Mouse (Mus musculus): Measurements from ENCODE around the gene Iqsec1.

DNA sequence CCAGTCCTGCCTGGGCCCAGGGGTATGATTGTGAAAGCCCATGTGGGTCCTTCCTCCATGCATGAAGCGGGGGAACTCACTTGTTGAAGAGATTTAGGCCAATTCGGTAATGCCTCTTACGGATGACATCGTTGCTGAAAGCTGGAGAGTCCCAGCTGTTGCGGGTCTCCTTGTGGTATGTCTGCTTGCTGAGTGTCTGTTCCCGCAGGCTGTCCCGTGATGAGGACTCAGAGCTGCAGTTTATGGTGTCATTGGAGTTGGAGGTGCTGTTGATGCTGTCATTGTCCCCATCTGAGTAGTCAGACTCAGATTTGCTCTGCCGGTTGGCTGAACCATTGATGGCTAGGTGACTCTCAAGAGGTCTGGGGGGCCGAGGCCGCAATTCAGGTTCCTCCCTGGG is 299.0 kb downstream of the Iqsec1 start:
- TF ChIP-seq CTCF (IDR thresholded peaks at IDR 0.05; ENCODE audit: insufficient read depth, low read length) (no peak), POLR2A (IDR thresholded peaks at IDR 0.05; ENCODE audit: borderline replicate concordance, extremely low read depth, low read depth, low read length) (no peak)
